Mouse (Mus musculus) embryonic fibroblast, embryonic 13.5 days (primary cell): Measurements from ENCODE around the gene Lrig2.

Experiments
- CTCF ChIP-seq: IDR thresholded peaks from 2 replicates; pipeline ENCODE4 v1.5.1; 2011; ENCODE audit warnings: mild to moderate bottlenecking, control low read depth, low read length, moderate library complexity, borderline replicate concordance; ENCODE audit not compliant: insufficient read depth
- POLR2A ChIP-seq: IDR thresholded peaks from 2 replicates; pipeline ENCODE4 v1.6.1; 2011; ENCODE audit warnings: low read depth, mild to moderate bottlenecking, control low read depth, low read length, moderate library complexity

DNA sequence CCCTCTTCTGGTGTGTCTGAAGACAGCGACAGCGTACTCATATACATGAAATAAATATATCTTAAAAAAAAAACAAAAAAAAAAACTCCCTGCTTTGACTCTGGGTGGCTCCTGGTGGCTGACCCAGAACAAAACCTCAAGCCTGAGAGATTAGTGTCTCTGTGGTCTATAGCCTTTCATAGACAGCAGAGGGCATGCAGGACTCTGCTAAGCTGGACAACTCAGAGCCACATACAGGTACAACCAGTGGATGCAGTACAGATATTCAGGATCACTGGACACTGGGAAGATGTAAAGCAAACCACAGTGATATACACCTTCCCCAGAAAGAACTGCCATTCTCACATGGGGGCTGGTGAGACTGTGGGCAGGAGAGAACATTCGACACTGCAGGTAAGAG, 32.1 kb upstream of the Lrig2 start:
- TF ChIP-seq POLR2A = no peak
- TF ChIP-seq CTCF = no peak
